Mouse (Mus musculus) limb, embryonic 14.5 days (tissue): Measurements from ENCODE around the gene Slc22a21. TPM values are rescaled to one million over a fixed set of nuclear protein-coding genes. Genes with fewer than 3 reads are reported as not detected.
"Not testable (repeated sequence)": the region's sequence is repeated elsewhere in the genome, so short reads cannot be mapped to it uniquely, and the experiment has no call there.

Experiments used
- ATAC-seq: fragments of 200-750 bp; cut with Nextera tagmentation; 2 replicates; pipeline ENCODE4 v1.8.0; 2017; ENCODE audit warnings: low read depth, moderate number of reproducible peaks, moderate TSS enrichment; ENCODE audit not compliant: low FRiP score
- DNase-seq: peaks from one replicate; pipeline ENCODE4 v3.0.0-alpha.2; 2015; ENCODE audit warnings: low spot score
- H3K27ac ChIP-seq: fragments of 300-500 bp; sonication (generic); replicated peaks from 2 replicates; pipeline ENCODE4 v1.5.1; 2014; ENCODE audit warnings: low read depth, mild to moderate bottlenecking, low read length, moderate library complexity, mixed read lengths
- H3K27me3 ChIP-seq: fragments of 300-500 bp; sonication (generic); 2 replicates; pipeline ENCODE4 v1.6.1; 2014; ENCODE audit warnings: low read length, mixed read lengths; ENCODE audit not compliant: control insufficient read depth, insufficient read depth
- H3K36me3 ChIP-seq: fragments of 300-500 bp; sonication (generic); 2 replicates; pipeline ENCODE4 v1.6.1; 2014; ENCODE audit warnings: mild to moderate bottlenecking, low read length, moderate library complexity, mixed read lengths; ENCODE audit not compliant: control insufficient read depth, insufficient read depth
- H3K4me1 ChIP-seq: fragments of 300-500 bp; sonication (generic); 2 replicates; pipeline ENCODE4 v1.6.1; 2014; ENCODE audit warnings: antibody characterized with exemption, low read length, mixed read lengths; ENCODE audit not compliant: control insufficient read depth, insufficient read depth
- H3K4me2 ChIP-seq: fragments of 300-500 bp; sonication (generic); replicated peaks from 2 replicates; pipeline ENCODE4 v1.6.1; 2014; ENCODE audit warnings: low read depth, mild to moderate bottlenecking, low read length, moderate library complexity; ENCODE audit not compliant: severe bottlenecking
- H3K4me3 ChIP-seq: fragments of 300-500 bp; sonication (generic); replicated peaks from 2 replicates; pipeline ENCODE4 v1.5.1; 2014; ENCODE audit warnings: low read length
- H3K9ac ChIP-seq: fragments of 300-500 bp; sonication (generic); 2 replicates; pipeline ENCODE4 v1.6.1; 2014; ENCODE audit warnings: mild to moderate bottlenecking, low read depth, low read length, moderate library complexity; ENCODE audit not compliant: severe bottlenecking
- H3K9me3 ChIP-seq: fragments of 300-500 bp; sonication (generic); 2 replicates; pipeline ENCODE4 v1.6.1; 2016; ENCODE audit warnings: low read length; ENCODE audit not compliant: control insufficient read depth
- POLR2A ChIP-seq: fragments of 200-500 bp; IDR thresholded peaks from 2 replicates; pipeline ENCODE4 v1.8.0; 2012; ENCODE audit warnings: inconsistent platforms, mild to moderate bottlenecking, moderate library complexity, borderline replicate concordance; ENCODE audit not compliant: insufficient read depth, insufficient read length; ENCODE audit errors: extremely low read depth
- WGBS: fragments of 180-500 bp; shearing (Covaris S2); extraction: QIAGEN DNeasy Blood & Tissue Kit; methylation state at CpG from one replicate; pipeline ENCODE4 v1.1.7; 2014; 5-methylcytosine and 5-hydroxymethylcytosine counted together
- polyA plus RNA-seq, 2 experiments: library from polyadenylated mRNA; depleted of rRNA in 1 of 2; stranded (reverse) in 1 of 2; unstranded in 1 of 2; fragments of >200 nt; fragmentation: Nextera tagmentation in 1 of 2; extraction: Ambion mirVana in 1 of 2; gene quantifications; 2 replicates each; pipeline versions ENCODE4 v1.2.1 to v1.2.3; 2012 to 2014

The Slc22a21 gene
- polyA plus RNA-seq, 2 experiments = 6.2 to 9.7 TPM

DNA sequence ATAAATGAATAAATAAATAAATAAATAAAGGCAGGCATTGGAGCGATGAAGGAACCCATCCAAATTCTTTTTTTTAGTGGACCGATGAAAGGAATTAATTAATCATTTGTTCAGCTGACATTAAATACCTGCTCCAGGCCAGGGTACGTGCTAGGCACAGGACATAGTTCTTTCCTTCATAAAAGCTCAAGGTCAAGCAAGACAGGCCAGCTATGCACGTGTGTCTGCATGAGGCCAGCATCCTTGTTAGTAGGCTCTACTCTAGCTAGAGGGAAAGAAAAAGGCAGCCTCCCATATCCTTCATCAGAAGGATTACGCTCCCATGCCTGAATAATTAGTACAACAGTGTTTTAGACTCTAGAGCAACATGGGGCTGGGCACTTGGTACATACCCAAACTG lies 32.8 kb upstream of the Slc22a21 start:
- Histone ChIP-seq H3K36me3 (no peaks in the 10 kb centered on the region), H3K4me2 (no peak overlapping the region), H3K27ac (no peak overlapping the region), H3K4me3 (no peak overlapping the region), H3K4me1 (peaks cover 10% of the 10 kb centered on the region), H3K27me3 (no peaks in the 10 kb centered on the region), H3K9ac (no peak overlapping the region), H3K9me3 (no peaks in the 10 kb centered on the region)
- ATAC-seq (no peak), DNase-seq (no peak)
- no peak for TF ChIP-seq POLR2A
- WGBS = 79% methylated on average over 5 of the region's 5 CpGs

DNA sequence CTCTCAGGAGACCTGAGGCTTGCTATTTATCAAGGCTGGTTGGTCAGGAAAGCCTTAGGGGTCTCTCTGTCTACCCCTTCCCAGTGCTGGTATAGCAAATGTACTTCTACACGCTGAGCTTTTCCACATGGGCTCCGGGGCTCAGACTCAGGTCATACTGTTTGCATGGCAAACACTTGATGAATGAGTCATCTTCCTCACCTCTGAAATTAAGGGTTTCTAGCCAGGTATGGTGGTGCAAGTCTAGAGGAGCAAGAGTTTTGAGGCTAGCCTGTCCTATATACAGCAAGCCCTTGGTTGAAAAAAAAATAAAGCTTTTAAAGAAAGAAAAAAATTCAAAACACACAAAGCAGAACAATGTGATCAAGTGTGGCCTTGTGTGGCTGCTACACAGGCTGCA lies 31.1 kb upstream of the Slc22a21 start:
- 83% methylated on average over 2 of the region's 2 CpGs for WGBS
- no peaks in the 10 kb centered on the region for H3K9me3 ChIP-seq
- ATAC-seq (no peak), DNase-seq (no peak)
- H3K27ac ChIP-seq = no peak overlapping the region
- H3K4me3 ChIP-seq = no peak overlapping the region
- no peaks in the 10 kb centered on the region for H3K36me3 ChIP-seq
- H3K9ac ChIP-seq = no peak overlapping the region
- no peak for TF ChIP-seq POLR2A
- no peak overlapping the region for H3K4me2 ChIP-seq
- H3K27me3 ChIP-seq = no peaks in the 10 kb centered on the region
- H3K4me1 ChIP-seq = peaks cover 10% of the 10 kb centered on the region

DNA sequence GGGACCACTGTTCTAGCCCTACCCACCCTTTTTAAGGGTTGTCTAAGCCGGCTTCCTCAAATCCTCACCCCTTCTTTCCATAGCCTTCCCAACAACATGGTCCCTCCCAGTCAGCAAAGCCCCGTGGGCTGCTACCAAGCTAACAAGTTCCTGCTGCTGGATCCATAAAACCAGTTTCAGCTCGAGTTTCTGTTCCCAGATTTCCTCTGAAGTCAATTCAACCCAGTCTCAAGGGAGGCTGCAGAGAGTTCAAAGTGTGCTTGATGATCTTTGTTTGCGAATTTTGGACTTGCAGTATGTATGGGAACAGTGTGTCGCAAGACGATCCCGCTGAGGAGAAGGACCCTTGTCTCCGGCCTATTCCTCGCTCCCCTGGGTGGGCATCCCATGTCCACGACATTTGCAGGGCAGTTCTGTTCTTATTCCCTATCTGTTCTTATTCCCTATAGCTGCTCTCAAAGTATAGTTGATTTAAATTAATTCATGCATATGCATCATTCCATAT lies 28.3 kb upstream of the Slc22a21 start:
- H3K27me3 ChIP-seq = no peaks in the 10 kb centered on the region
- H3K27ac ChIP-seq = no peak overlapping the region
- H3K4me1 ChIP-seq = peaks cover 10% of the 10 kb centered on the region
- H3K36me3 ChIP-seq = no peaks in the 10 kb centered on the region
- no peak overlapping the region for H3K4me3 ChIP-seq
- no peak for ATAC-seq
- no peak for TF ChIP-seq POLR2A
- peak; percentile 58 for DNase-seq
- 40% methylated on average over 10 of the region's 10 CpGs for WGBS
- H3K9me3 ChIP-seq = no peaks in the 10 kb centered on the region
- H3K4me2 ChIP-seq = no peak overlapping the region
- H3K9ac ChIP-seq = no peak overlapping the region

DNA sequence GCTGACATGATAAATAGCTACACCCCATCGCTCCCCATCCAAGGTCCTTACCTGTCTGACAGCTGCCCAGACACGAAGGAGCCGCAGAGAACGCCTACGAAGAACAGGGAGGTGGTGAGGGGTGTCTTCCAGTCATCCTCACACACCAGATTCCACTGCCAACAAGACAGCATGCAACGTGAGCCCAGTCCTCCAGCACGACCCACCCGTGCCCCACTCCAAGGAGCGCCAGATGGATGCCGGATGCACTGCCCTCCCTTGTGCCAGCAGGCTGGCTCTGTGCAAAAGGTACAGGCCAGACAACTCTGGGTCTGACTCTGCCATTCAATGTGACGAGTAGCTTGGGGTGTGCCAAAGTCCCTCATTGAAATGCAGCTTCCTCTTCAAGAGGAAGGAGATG lies 27.6 kb upstream of the Slc22a21 start:
- no peak overlapping the region for H3K27ac ChIP-seq
- no peak for TF ChIP-seq POLR2A
- no peak overlapping the region for H3K9ac ChIP-seq
- no peaks in the 10 kb centered on the region for H3K27me3 ChIP-seq
- no peak overlapping the region for H3K4me3 ChIP-seq
- DNase-seq (no peak), ATAC-seq (no peak)
- no peaks in the 10 kb centered on the region for H3K9me3 ChIP-seq
- peaks cover 10% of the 10 kb centered on the region for H3K4me1 ChIP-seq
- H3K4me2 ChIP-seq = no peak overlapping the region
- 76% methylated on average over 11 of the region's 11 CpGs for WGBS
- H3K36me3 ChIP-seq = no peaks in the 10 kb centered on the region

DNA sequence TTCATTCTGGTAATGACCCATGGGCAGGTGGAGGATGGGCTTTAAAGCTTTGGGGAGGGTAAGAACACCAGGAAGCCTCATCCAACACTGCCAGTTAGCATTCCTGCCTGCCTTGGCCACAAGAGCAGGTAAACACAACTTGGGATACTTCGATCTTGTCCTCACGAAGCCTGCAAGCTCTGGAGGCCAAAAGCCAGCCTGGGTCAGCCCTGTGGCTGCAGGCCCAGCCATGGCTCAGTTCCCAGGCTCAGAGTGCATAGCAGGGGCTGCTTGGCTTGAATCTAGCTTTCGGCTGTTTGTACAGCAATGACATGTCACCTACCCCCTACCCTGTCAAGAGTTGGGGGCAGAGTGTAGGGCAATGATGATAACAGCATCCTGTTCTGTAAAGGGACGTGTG lies 26.8 kb upstream of the Slc22a21 start:
- TF ChIP-seq POLR2A = no peak
- 68% methylated on average over 4 of the region's 4 CpGs for WGBS
- ATAC-seq (no peak), DNase-seq (no peak)
- no peaks in the 10 kb centered on the region for H3K36me3 ChIP-seq
- no peak overlapping the region for H3K27ac ChIP-seq
- H3K4me2 ChIP-seq = no peak overlapping the region
- H3K9me3 ChIP-seq = no peaks in the 10 kb centered on the region
- H3K27me3 ChIP-seq = no peaks in the 10 kb centered on the region
- H3K4me1 ChIP-seq = peaks cover 10% of the 10 kb centered on the region
- no peak overlapping the region for H3K4me3 ChIP-seq
- H3K9ac ChIP-seq = no peak overlapping the region

DNA sequence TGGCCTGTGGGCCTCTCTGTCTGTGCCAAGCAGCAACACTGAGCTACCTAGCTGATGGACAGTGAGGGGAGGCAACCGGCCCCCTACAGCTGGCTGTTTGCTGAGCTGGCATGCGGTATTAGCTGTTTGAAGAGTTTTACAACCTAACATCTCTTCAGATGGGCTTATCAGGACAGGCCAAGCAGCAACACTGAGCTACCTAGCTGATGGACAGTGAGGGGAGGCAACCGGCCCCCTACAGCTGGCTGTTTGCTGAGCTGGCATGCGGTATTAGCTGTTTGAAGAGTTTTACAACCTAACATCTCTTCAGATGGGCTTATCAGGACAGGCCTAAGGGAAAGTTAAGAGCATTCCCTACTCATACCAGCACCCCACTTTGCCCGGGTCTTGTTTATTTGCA lies 26.2 kb upstream of the Slc22a21 start:
- not testable (repeated sequence) for H3K27me3 ChIP-seq, H3K27ac ChIP-seq, H3K9me3 ChIP-seq, H3K9ac ChIP-seq, H3K4me2 ChIP-seq, DNase-seq, H3K4me3 ChIP-seq, H3K36me3 ChIP-seq, ATAC-seq
- peaks cover 10% of the 10 kb centered on the region for H3K4me1 ChIP-seq
- WGBS = 18% methylated on average over 5 of the region's 5 CpGs
